Mouse (Mus musculus): ENCODE data around the gene Hormad2. TPM values are rescaled to one million over a fixed set of nuclear protein-coding genes. Genes with fewer than 3 reads are reported as not detected.

The Hormad2 gene
- polyA plus RNA-seq, 1 experiment from 2014 or later: 0.18 TPM

DNA sequence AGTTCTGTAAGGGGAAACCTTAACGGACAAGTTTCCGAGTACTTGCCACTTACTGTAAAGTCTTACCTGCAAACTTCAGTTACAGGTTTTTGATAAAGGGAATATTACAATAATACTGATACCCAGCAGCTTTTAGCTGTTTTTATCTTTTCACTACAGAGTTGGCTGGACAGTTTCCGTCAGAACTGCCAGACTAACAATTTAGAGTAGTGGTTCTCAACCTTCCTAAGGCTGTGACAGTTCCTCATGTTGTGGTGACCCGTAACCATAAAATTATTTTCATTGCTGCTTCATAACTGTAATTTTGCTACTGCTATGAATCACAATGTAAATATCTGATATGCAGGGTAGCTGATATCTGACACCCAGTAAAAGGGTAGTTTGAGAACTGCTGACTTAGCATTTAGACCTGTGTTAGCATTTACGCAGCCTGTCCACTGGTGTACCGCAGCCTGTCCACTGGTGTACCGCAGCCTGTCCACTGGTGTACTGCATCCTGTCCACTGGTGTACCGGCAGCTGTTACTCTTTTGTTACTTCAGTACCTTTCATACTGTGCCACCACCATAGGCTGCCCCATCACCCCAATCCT is 104.1 kb downstream of the Hormad2 start:
- Histone ChIP-seq H3K27ac (ENCODE audit: low read length) (no peak overlapping the region), H3K9ac (replicated peaks; ENCODE audit: low read depth, low read length) (no peak overlapping the region), H3K4me2 (ENCODE audit: low read length) (no peak overlapping the region), H3K9me3 (ENCODE audit: control insufficient read depth, low read length) (no peaks in the 10 kb centered on the region), H3K36me3 (ENCODE audit: control insufficient read depth, insufficient read depth) (no peaks in the 10 kb centered on the region), H3K4me1 (replicated peaks; ENCODE audit: control insufficient read depth, insufficient read depth, low read length) (0 out of 2 replicates have a peak, but pooled peaks cover 2% of the 10 kb centered on the region), H3K4me3 (replicated peaks; ENCODE audit: low read length) (no peak overlapping the region), H3K27me3 (replicated peaks; ENCODE audit: control insufficient read depth, insufficient read depth, low read length) (no peaks in the 10 kb centered on the region)
- ATAC-seq: no peak
- 87% methylated on average over 8 of the region's 8 CpGs for WGBS

DNA sequence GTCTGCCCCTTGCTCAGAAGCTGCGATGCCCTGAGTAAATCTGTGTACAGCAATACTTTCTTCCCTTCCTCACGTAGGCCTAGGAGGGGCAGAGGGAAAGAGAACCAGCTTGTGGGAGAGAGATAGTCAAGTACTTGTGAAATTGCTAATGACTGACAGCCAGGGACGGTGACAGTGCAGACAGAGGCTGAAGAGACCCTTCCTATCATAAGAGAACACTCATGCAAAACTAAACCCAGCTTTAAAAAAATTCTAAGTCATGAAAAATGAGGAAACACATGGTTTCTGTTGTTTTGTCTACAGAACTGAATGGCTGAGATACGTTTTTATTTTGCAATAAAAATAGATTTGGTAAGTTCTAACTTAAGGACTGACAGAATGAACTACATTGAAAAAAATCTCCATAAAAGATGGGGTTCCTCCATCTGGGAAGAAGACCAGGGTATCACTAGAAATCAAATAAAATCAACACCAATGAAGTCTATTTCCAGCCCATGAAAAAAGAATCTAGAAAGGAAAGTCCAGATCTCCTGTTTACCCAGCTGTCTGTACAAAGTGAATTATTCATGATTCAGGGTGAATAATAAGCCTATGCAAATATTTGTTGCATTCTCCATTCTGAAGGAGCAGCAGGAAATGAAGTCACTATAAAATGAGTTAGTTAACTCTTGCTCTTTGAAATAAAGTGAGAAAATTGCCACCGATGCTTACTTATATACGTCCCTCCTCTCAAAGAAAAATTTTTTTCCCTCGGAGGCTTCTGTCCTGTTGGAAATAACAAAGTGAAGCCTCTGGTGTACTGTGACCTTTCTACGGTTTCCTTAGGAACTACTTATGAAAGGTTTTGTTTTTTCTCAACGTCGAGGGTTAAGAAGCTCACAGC is 104.9 kb downstream of the Hormad2 start:
- H3K27me3 ChIP-seq (replicated peaks; ENCODE audit: control insufficient read depth, insufficient read depth, low read length): no peaks in the 10 kb centered on the region
- H3K4me3 ChIP-seq (replicated peaks; ENCODE audit: low read length): no peak overlapping the region
- ATAC-seq: no peak
- H3K9me3 ChIP-seq (ENCODE audit: control insufficient read depth, low read length): no peaks in the 10 kb centered on the region
- no peaks in the 10 kb centered on the region for H3K36me3 ChIP-seq (ENCODE audit: control insufficient read depth, insufficient read depth)
- H3K4me1 ChIP-seq (replicated peaks; ENCODE audit: control insufficient read depth, insufficient read depth, low read length): 0 out of 2 replicates have a peak, but pooled peaks cover 2% of the 10 kb centered on the region
- WGBS: 56% methylated on average over 10 of the region's 10 CpGs
- H3K9ac ChIP-seq (replicated peaks; ENCODE audit: low read depth, low read length): no peak overlapping the region
- no peak overlapping the region for H3K27ac ChIP-seq (ENCODE audit: low read length)
- H3K4me2 ChIP-seq (ENCODE audit: low read length): no peak overlapping the region

DNA sequence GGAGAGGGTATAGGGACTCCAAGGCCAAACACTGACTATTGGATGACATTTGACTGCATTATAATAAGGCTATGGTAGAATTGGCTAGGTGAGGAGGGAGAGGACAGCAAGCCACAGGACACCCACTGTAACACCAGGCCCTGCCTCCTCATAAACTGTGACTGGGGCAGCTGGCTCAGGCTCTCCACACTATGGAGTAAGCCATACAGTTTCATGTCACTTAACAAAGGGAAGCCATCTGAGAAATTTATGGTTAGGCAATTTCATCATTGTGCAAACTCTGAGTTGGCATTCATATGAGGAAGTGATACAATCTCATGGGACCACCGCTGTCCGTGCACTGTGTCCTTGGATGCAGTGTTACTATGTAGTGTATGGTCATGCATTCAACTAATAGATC is 107.9 kb downstream of the Hormad2 start:
- Histone ChIP-seq H3K4me1 (replicated peaks; ENCODE audit: control insufficient read depth, insufficient read depth, low read length) (0 out of 2 replicates have a peak, but pooled peaks cover 2% of the 10 kb centered on the region), H3K9me3 (ENCODE audit: control insufficient read depth, low read length) (no peaks in the 10 kb centered on the region), H3K9ac (replicated peaks; ENCODE audit: low read depth, low read length) (no peak overlapping the region), H3K27ac (ENCODE audit: low read length) (no peak overlapping the region), H3K36me3 (ENCODE audit: control insufficient read depth, insufficient read depth) (no peaks in the 10 kb centered on the region), H3K4me3 (replicated peaks; ENCODE audit: low read length) (no peak overlapping the region), H3K4me2 (ENCODE audit: low read length) (no peak overlapping the region), H3K27me3 (replicated peaks; ENCODE audit: control insufficient read depth, insufficient read depth, low read length) (no peaks in the 10 kb centered on the region)
- ATAC-seq: no peak
- WGBS: 98% methylated on average over 2 of the region's 2 CpGs

DNA sequence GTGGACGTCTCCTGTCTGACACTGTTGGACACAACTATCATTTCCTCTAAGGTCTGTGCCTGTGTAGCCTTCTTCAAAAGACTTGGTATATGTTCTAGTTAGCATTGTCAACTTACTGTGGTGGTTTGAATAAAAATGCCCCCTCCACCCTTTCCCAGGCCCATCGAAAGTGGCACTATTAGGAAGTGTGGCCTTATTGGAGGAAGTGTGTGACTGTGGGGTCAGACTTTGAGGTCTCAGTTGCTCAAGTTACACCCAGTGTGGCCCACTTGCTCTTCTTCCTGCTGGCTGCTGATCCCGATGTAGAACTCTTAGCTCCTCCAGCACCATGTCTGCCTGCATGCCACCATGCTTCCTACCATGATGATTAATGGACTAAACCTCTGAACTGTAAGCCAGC is 112.7 kb downstream of the Hormad2 start:
- H3K4me3 ChIP-seq (replicated peaks; ENCODE audit: low read length): no peak overlapping the region
- H3K27me3 ChIP-seq (replicated peaks; ENCODE audit: control insufficient read depth, insufficient read depth, low read length): no peaks in the 10 kb centered on the region
- no peaks in the 10 kb centered on the region for H3K4me1 ChIP-seq (replicated peaks; ENCODE audit: control insufficient read depth, insufficient read depth, low read length)
- H3K4me2 ChIP-seq (ENCODE audit: low read length): no peak overlapping the region
- no peaks in the 10 kb centered on the region for H3K36me3 ChIP-seq (ENCODE audit: control insufficient read depth, insufficient read depth)
- 85% methylated on average over 3 of the region's 3 CpGs for WGBS
- no peaks in the 10 kb centered on the region for H3K9me3 ChIP-seq (ENCODE audit: control insufficient read depth, low read length)
- H3K9ac ChIP-seq (replicated peaks; ENCODE audit: low read depth, low read length): no peak overlapping the region
- no peak overlapping the region for H3K27ac ChIP-seq (ENCODE audit: low read length)
- no peak for ATAC-seq

DNA sequence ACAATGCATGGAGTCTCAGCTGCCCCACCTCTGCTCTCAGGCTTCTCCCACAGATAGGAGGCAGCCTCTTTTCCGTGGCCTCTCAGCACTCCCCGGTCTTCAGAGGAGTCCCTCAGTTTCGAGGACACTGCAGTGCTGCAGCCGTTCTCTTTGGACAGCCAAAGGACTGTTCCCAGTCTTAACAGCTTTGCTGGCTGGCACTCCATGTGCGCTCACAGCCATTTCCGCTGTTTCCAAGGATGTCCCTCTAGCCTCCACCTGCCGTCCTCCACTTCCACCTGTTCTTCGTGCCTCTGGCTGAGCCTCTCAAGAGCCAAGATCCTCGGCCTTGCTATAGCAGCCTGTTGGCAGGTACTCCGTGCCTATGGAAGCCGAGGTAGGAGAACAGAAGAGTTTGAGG is 117.4 kb downstream of the Hormad2 start:
- no peaks in the 10 kb centered on the region for H3K4me1 ChIP-seq (replicated peaks; ENCODE audit: control insufficient read depth, insufficient read depth, low read length)
- 61% methylated on average over 11 of the region's 11 CpGs for WGBS
- H3K27ac ChIP-seq (ENCODE audit: low read length): no peak overlapping the region
- ATAC-seq: no peak
- no peaks in the 10 kb centered on the region for H3K9me3 ChIP-seq (ENCODE audit: control insufficient read depth, low read length)
- H3K4me2 ChIP-seq (ENCODE audit: low read length): no peak overlapping the region
- no peaks in the 10 kb centered on the region for H3K36me3 ChIP-seq (ENCODE audit: control insufficient read depth, insufficient read depth)
- no peak overlapping the region for H3K9ac ChIP-seq (replicated peaks; ENCODE audit: low read depth, low read length)
- H3K4me3 ChIP-seq (replicated peaks; ENCODE audit: low read length): no peak overlapping the region
- no peaks in the 10 kb centered on the region for H3K27me3 ChIP-seq (replicated peaks; ENCODE audit: control insufficient read depth, insufficient read depth, low read length)

DNA sequence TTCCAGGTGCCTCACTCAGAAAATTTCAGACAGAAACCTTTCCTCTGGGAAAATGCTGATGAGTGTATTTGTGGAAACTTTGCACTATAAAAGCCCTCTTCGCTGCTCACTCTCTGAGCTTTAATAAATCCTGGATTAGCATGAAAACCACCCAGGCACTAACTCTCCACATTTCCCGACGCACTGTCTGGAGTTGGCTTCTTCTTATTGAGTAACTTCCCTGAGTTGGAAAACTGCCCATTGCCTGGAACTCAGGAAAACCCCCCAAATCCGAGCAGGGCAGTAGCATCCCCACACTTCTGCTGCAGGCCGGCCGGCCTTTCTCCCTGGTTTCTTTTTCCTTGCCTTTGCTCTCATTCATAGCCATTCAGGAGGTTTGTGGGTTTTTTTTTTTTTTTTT is 118.0 kb downstream of the Hormad2 start:
- H3K27me3 ChIP-seq (replicated peaks; ENCODE audit: control insufficient read depth, insufficient read depth, low read length): no peaks in the 10 kb centered on the region
- H3K4me3 ChIP-seq (replicated peaks; ENCODE audit: low read length): no peak overlapping the region
- no peaks in the 10 kb centered on the region for H3K9me3 ChIP-seq (ENCODE audit: control insufficient read depth, low read length)
- no peak overlapping the region for H3K9ac ChIP-seq (replicated peaks; ENCODE audit: low read depth, low read length)
- H3K4me1 ChIP-seq (replicated peaks; ENCODE audit: control insufficient read depth, insufficient read depth, low read length): no peaks in the 10 kb centered on the region
- 34% methylated on average over 6 of the region's 6 CpGs for WGBS
- H3K4me2 ChIP-seq (ENCODE audit: low read length): no peak overlapping the region
- no peak overlapping the region for H3K27ac ChIP-seq (ENCODE audit: low read length)
- ATAC-seq: no peak
- H3K36me3 ChIP-seq (ENCODE audit: control insufficient read depth, insufficient read depth): no peaks in the 10 kb centered on the region

DNA sequence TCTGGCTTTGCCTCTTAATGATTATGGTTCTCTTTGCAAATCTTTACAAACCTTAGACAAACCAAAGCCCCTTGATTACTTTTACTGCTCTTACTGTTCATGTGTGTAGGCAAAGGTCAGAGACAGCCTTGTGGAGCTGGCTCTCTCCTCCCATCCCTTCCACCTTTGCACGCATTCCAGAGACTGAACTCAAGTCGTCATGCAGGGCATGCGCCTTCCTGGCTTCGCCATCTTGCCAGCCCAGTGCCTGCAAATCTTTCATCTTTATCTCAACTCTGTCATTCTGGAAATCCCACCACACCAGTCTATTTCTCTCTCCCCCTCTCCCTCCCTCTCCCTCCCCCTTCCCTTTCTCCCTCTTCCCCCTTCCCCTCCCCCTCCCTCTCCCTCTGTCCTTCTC is 120.0 kb downstream of the Hormad2 start:
- H3K4me2 ChIP-seq (ENCODE audit: low read length): no peak overlapping the region
- 59% methylated on average over 4 of the region's 4 CpGs for WGBS

DNA sequence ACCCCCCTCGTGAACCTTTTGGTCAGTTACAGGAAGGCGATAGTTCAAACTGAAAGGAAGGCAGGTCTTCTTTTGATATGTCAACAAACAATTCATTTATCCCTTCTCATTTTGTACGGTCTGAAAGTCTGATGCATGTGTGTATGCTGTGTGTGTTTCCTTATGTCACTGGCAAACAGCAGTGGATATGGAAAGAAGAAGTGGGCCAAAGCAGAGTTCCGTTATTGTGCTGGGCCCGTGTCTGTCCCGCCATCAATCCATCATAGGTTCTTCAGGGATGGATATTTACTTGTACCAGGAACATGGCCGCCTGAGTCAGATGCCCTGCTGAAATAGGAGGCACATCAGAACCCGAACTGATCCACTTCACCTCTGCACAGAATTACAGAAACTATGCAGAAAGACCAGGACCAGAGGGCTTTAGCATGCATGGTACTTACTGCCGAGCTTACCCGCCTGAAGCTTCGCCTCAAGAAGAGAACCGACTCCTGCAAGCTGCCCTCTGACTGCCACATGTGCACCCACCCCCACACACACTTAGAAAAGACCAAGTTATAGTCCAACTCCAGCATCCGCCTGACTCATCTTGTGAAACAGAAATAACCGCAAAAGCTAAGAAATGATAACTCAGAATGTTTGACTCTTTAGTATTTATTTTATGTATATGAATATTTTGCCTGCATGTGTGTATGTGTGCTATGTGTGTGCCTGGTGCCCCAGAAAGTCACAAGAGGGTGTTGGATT is 121.5 kb downstream of the Hormad2 start:
- ATAC-seq: no peak
- Histone ChIP-seq H3K9me3 (ENCODE audit: control insufficient read depth, low read length) (no peaks in the 10 kb centered on the region), H3K27me3 (replicated peaks; ENCODE audit: control insufficient read depth, insufficient read depth, low read length) (no peaks in the 10 kb centered on the region), H3K4me1 (replicated peaks; ENCODE audit: control insufficient read depth, insufficient read depth, low read length) (no peaks in the 10 kb centered on the region), H3K27ac (ENCODE audit: low read length) (no peak overlapping the region), H3K36me3 (ENCODE audit: control insufficient read depth, insufficient read depth) (no peaks in the 10 kb centered on the region), H3K9ac (replicated peaks; ENCODE audit: low read depth, low read length) (no peak overlapping the region), H3K4me3 (replicated peaks; ENCODE audit: low read length) (no peak overlapping the region), H3K4me2 (ENCODE audit: low read length) (no peak overlapping the region)
- 90% methylated on average over 14 of the region's 14 CpGs for WGBS

More for the DNA sequence above, 120.0 kb downstream of the Hormad2 start:
- no peaks in the 10 kb centered on the region for H3K27me3 ChIP-seq (replicated peaks; ENCODE audit: control insufficient read depth, insufficient read depth, low read length)
- ATAC-seq: no peak
- no peak overlapping the region for H3K27ac ChIP-seq (ENCODE audit: low read length)
- no peaks in the 10 kb centered on the region for H3K9me3 ChIP-seq (ENCODE audit: control insufficient read depth, low read length)
- no peak overlapping the region for H3K4me3 ChIP-seq (replicated peaks; ENCODE audit: low read length)
- no peaks in the 10 kb centered on the region for H3K36me3 ChIP-seq (ENCODE audit: control insufficient read depth, insufficient read depth)
- no peaks in the 10 kb centered on the region for H3K4me1 ChIP-seq (replicated peaks; ENCODE audit: control insufficient read depth, insufficient read depth, low read length)
- no peak overlapping the region for H3K9ac ChIP-seq (replicated peaks; ENCODE audit: low read depth, low read length)

DNA sequence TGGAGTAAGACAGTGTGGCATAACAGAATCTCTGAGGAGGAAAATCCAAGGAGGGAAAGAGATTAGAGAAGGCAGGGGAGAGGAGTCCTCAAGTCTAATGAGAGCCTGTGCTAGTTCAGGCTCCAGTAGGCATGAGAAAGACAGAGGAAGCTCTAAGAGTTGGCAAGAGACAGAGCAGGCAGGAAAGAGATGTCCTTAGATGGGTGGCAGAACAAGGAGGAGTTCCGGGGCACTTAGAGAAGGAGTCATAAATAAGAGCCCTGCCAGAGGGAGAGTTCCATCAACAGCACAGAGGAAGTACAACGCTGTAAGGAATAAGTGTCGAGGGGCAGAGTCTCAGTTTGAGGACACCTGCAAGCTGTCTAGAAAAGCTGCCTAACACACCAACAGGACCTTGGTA is 122.9 kb downstream of the Hormad2 start:
- Histone ChIP-seq H3K36me3 (ENCODE audit: control insufficient read depth, insufficient read depth) (no peaks in the 10 kb centered on the region), H3K27ac (ENCODE audit: low read length) (no peak overlapping the region), H3K9me3 (ENCODE audit: control insufficient read depth, low read length) (no peaks in the 10 kb centered on the region), H3K4me3 (replicated peaks; ENCODE audit: low read length) (no peak overlapping the region), H3K4me1 (replicated peaks; ENCODE audit: control insufficient read depth, insufficient read depth, low read length) (no peaks in the 10 kb centered on the region), H3K27me3 (replicated peaks; ENCODE audit: control insufficient read depth, insufficient read depth, low read length) (no peaks in the 10 kb centered on the region), H3K4me2 (ENCODE audit: low read length) (no peak overlapping the region), H3K9ac (replicated peaks; ENCODE audit: low read depth, low read length) (no peak overlapping the region)
- no peak for ATAC-seq
- WGBS: 85% methylated on average over 3 of the region's 3 CpGs

Data from forebrain, embryonic 16.5 days (tissue).